Mouse (Mus musculus): ENCODE data around the gene Mtx2. TPM values are rescaled to one million over a fixed set of nuclear protein-coding genes. Genes with fewer than 3 reads are reported as not detected.

Mtx2 gene
- 146 and 147 TPM in 2 replicates for polyA plus RNA-seq (2014; fragmentation: Nextera tagmentation; extraction: Ambion mirVana)

- peak; percentile 92 for ATAC-seq (replicated peaks; ENCODE audit: insufficient number of reproducible peaks, low FRiP score, low TSS enrichment, low read depth)
- peak within 1 kb of the TSS; percentile 94 for H3K4me3 ChIP-seq (ENCODE audit: low read depth, low read length)
- peak; percentile 88 for DNase-seq (ENCODE audit: low spot score)
These were observed at the start of gene Mtx2 for GRCm38 (mm10) chr2:74825730-74826430. Mtx2 (plus strand) TSS chr2:74825803.

GRCm38 (mm10) chr2:74777536-74778275, 47.9 kb upstream of the Mtx2 start:
- WGBS = 67% methylated on average over 13 of the region's 13 CpGs
- no peaks in the 10 kb centered on the region for H3K4me1 ChIP-seq (ENCODE audit: control insufficient read depth, insufficient read depth, low read length)
- no peak overlapping the region for H3K4me2 ChIP-seq (ENCODE audit: low read depth, low read length)
- DNase-seq (ENCODE audit: low spot score) = no peak
- H3K9ac ChIP-seq (replicated peaks; ENCODE audit: low read length) = no peak overlapping the region
- no peak for ATAC-seq (replicated peaks; ENCODE audit: insufficient number of reproducible peaks, low FRiP score, low TSS enrichment, low read depth)
- no peaks in the 10 kb centered on the region for H3K27me3 ChIP-seq (ENCODE audit: control insufficient read depth, insufficient read depth, low read length)
- no peak overlapping the region for H3K27ac ChIP-seq (replicated peaks; ENCODE audit: low read depth, low read length)
- H3K4me3 ChIP-seq (ENCODE audit: low read depth, low read length) = no peak overlapping the region
- no peaks in the 10 kb centered on the region for H3K36me3 ChIP-seq (replicated peaks; ENCODE audit: control insufficient read depth, insufficient read depth, low read depth, low read length)
- no peaks in the 10 kb centered on the region for H3K9me3 ChIP-seq (replicated peaks; ENCODE audit: control insufficient read depth, low read length)

More at GRCm38 (mm10) chr2:74825730-74826430, at the start of gene Mtx2:
- WGBS = under 1% methylated on average over 73 of the region's 74 CpGs
- no peaks in the 10 kb centered on the region for H3K36me3 ChIP-seq (replicated peaks; ENCODE audit: control insufficient read depth, insufficient read depth, low read depth, low read length)
- H3K9me3 ChIP-seq (replicated peaks; ENCODE audit: control insufficient read depth, low read length) = no peaks in the 10 kb centered on the region
- no peaks in the 10 kb centered on the region for H3K4me1 ChIP-seq (ENCODE audit: control insufficient read depth, insufficient read depth, low read length)
- peak within 1 kb of the TSS; percentile 93 for H3K9ac ChIP-seq (replicated peaks; ENCODE audit: low read length)
- H3K27me3 ChIP-seq (ENCODE audit: control insufficient read depth, insufficient read depth, low read length) = no peaks in the 10 kb centered on the region
- H3K27ac ChIP-seq (replicated peaks; ENCODE audit: low read depth, low read length) = peak within 1 kb of the TSS; percentile 73
- peak within 1 kb of the TSS; percentile 79 for H3K4me2 ChIP-seq (ENCODE audit: low read depth, low read length)

GRCm38 (mm10) chr2:74781386-74781785, 44.2 kb upstream of the Mtx2 start:
- no peak overlapping the region for H3K4me3 ChIP-seq (ENCODE audit: low read depth, low read length)
- H3K9ac ChIP-seq (replicated peaks; ENCODE audit: low read length) = no peak overlapping the region
- no peaks in the 10 kb centered on the region for H3K9me3 ChIP-seq (replicated peaks; ENCODE audit: control insufficient read depth, low read length)
- no peaks in the 10 kb centered on the region for H3K4me1 ChIP-seq (ENCODE audit: control insufficient read depth, insufficient read depth, low read length)
- ATAC-seq (replicated peaks; ENCODE audit: insufficient number of reproducible peaks, low FRiP score, low TSS enrichment, low read depth) (no peak), DNase-seq (ENCODE audit: low spot score) (peak; percentile 9)
- 74% methylated on average over 5 of the region's 5 CpGs for WGBS
- H3K27me3 ChIP-seq (ENCODE audit: control insufficient read depth, insufficient read depth, low read length) = no peaks in the 10 kb centered on the region
- H3K27ac ChIP-seq (replicated peaks; ENCODE audit: low read depth, low read length) = no peak overlapping the region
- no peak overlapping the region for H3K4me2 ChIP-seq (ENCODE audit: low read depth, low read length)
- H3K36me3 ChIP-seq (replicated peaks; ENCODE audit: control insufficient read depth, insufficient read depth, low read depth, low read length) = no peaks in the 10 kb centered on the region

GRCm38 (mm10) chr2:74795531-74795930, 30.1 kb upstream of the Mtx2 start:
- WGBS = 53% methylated on average over 7 of the region's 7 CpGs

GRCm38 (mm10) chr2:74808431-74808830, 17.2 kb upstream of the Mtx2 start:
- ATAC-seq (replicated peaks; ENCODE audit: insufficient number of reproducible peaks, low FRiP score, low TSS enrichment, low read depth) (no peak), DNase-seq (ENCODE audit: low spot score) (no peak)
- no peak overlapping the region for H3K9ac ChIP-seq (replicated peaks; ENCODE audit: low read length)
- no peak overlapping the region for H3K27ac ChIP-seq (replicated peaks; ENCODE audit: low read depth, low read length)
- 86% methylated on average over 5 of the region's 5 CpGs for WGBS
- H3K27me3 ChIP-seq (ENCODE audit: control insufficient read depth, insufficient read depth, low read length) = no peaks in the 10 kb centered on the region
- no peak overlapping the region for H3K4me3 ChIP-seq (ENCODE audit: low read depth, low read length)
- H3K4me1 ChIP-seq (ENCODE audit: control insufficient read depth, insufficient read depth, low read length) = no peaks in the 10 kb centered on the region
- H3K9me3 ChIP-seq (replicated peaks; ENCODE audit: control insufficient read depth, low read length) = no peaks in the 10 kb centered on the region
- no peaks in the 10 kb centered on the region for H3K36me3 ChIP-seq (replicated peaks; ENCODE audit: control insufficient read depth, insufficient read depth, low read depth, low read length)
- no peak overlapping the region for H3K4me2 ChIP-seq (ENCODE audit: low read depth, low read length)

More at GRCm38 (mm10) chr2:74795531-74795930, 30.1 kb upstream of the Mtx2 start:
- ATAC-seq (replicated peaks; ENCODE audit: insufficient number of reproducible peaks, low FRiP score, low TSS enrichment, low read depth) (no peak), DNase-seq (ENCODE audit: low spot score) (no peak)
- H3K4me3 ChIP-seq (ENCODE audit: low read depth, low read length) = no peak overlapping the region
- H3K9me3 ChIP-seq (replicated peaks; ENCODE audit: control insufficient read depth, low read length) = no peaks in the 10 kb centered on the region
- H3K27me3 ChIP-seq (ENCODE audit: control insufficient read depth, insufficient read depth, low read length) = no peaks in the 10 kb centered on the region
- no peak overlapping the region for H3K4me2 ChIP-seq (ENCODE audit: low read depth, low read length)
- no peak overlapping the region for H3K27ac ChIP-seq (replicated peaks; ENCODE audit: low read depth, low read length)
- H3K4me1 ChIP-seq (ENCODE audit: control insufficient read depth, insufficient read depth, low read length) = no peaks in the 10 kb centered on the region
- no peak overlapping the region for H3K9ac ChIP-seq (replicated peaks; ENCODE audit: low read length)
- H3K36me3 ChIP-seq (replicated peaks; ENCODE audit: control insufficient read depth, insufficient read depth, low read depth, low read length) = no peaks in the 10 kb centered on the region

GRCm38 (mm10) chr2:74822654-74823053, 2.9 kb upstream of the Mtx2 start:
- no peak overlapping the region for H3K4me2 ChIP-seq (ENCODE audit: low read depth, low read length)
- no peaks in the 10 kb centered on the region for H3K4me1 ChIP-seq (ENCODE audit: control insufficient read depth, insufficient read depth, low read length)
- H3K27ac ChIP-seq (replicated peaks; ENCODE audit: low read depth, low read length) = no peak overlapping the region
- H3K36me3 ChIP-seq (replicated peaks; ENCODE audit: control insufficient read depth, insufficient read depth, low read depth, low read length) = no peaks in the 10 kb centered on the region
- 61% methylated on average over 5 of the region's 5 CpGs for WGBS
- H3K9me3 ChIP-seq (replicated peaks; ENCODE audit: control insufficient read depth, low read length) = no peaks in the 10 kb centered on the region
- DNase-seq (ENCODE audit: low spot score) (no peak), ATAC-seq (replicated peaks; ENCODE audit: insufficient number of reproducible peaks, low FRiP score, low TSS enrichment, low read depth) (no peak)
- no peak overlapping the region for H3K4me3 ChIP-seq (ENCODE audit: low read depth, low read length)
- H3K9ac ChIP-seq (replicated peaks; ENCODE audit: low read length) = no peak overlapping the region
- no peaks in the 10 kb centered on the region for H3K27me3 ChIP-seq (ENCODE audit: control insufficient read depth, insufficient read depth, low read length)

- peak overlapping the region; percentile 93 for H3K9ac ChIP-seq (replicated peaks; ENCODE audit: low read length)
- H3K4me2 ChIP-seq (ENCODE audit: low read depth, low read length) = peak overlapping the region; percentile 79
- DNase-seq (ENCODE audit: low spot score) (no peak), ATAC-seq (replicated peaks; ENCODE audit: insufficient number of reproducible peaks, low FRiP score, low TSS enrichment, low read depth) (no peak)
- H3K4me1 ChIP-seq (ENCODE audit: control insufficient read depth, insufficient read depth, low read length) = no peaks in the 10 kb centered on the region
- no peaks in the 10 kb centered on the region for H3K27me3 ChIP-seq (ENCODE audit: control insufficient read depth, insufficient read depth, low read length)
- H3K36me3 ChIP-seq (replicated peaks; ENCODE audit: control insufficient read depth, insufficient read depth, low read depth, low read length) = no peaks in the 10 kb centered on the region
- H3K4me3 ChIP-seq (ENCODE audit: low read depth, low read length) = peak overlapping the region; percentile 94
- no peaks in the 10 kb centered on the region for H3K9me3 ChIP-seq (replicated peaks; ENCODE audit: control insufficient read depth, low read length)
- H3K27ac ChIP-seq (replicated peaks; ENCODE audit: low read depth, low read length) = peak overlapping the region; percentile 73; the same call in 1 of the 2 replicates
- WGBS = 85% methylated on average over 3 of the region's 3 CpGs
These were observed 253 bp upstream of the Mtx2 start for GRCm38 (mm10) chr2:74825371-74825729.

- Histone ChIP-seq H3K27ac (replicated peaks; ENCODE audit: low read depth, low read length) (no peak overlapping the region), H3K27me3 (ENCODE audit: control insufficient read depth, insufficient read depth, low read length) (no peaks in the 10 kb centered on the region), H3K9me3 (replicated peaks; ENCODE audit: control insufficient read depth, low read length) (no peaks in the 10 kb centered on the region), H3K4me1 (ENCODE audit: control insufficient read depth, insufficient read depth, low read length) (no peaks in the 10 kb centered on the region), H3K4me2 (ENCODE audit: low read depth, low read length) (no peak overlapping the region), H3K4me3 (ENCODE audit: low read depth, low read length) (no peak overlapping the region), H3K36me3 (replicated peaks; ENCODE audit: control insufficient read depth, insufficient read depth, low read depth, low read length) (no peaks in the 10 kb centered on the region), H3K9ac (replicated peaks; ENCODE audit: low read length) (no peak overlapping the region)
- WGBS = 89% methylated on average over 5 of the region's 5 CpGs
- DNase-seq (ENCODE audit: low spot score) = no peak
- no peak for ATAC-seq (replicated peaks; ENCODE audit: insufficient number of reproducible peaks, low FRiP score, low TSS enrichment, low read depth)
These were observed 21.4 kb downstream of the Mtx2 start for GRCm38 (mm10) chr2:74846992-74847391.

All from embryonic facial prominence, embryonic 11.5 days (tissue).